Mouse (Mus musculus) myocyte (in vitro differentiated cells): Measurements from ENCODE around the gene Ghrhr.

Experiments used
- MYOG ChIP-seq, 3 experiments: IDR thresholded peaks; one replicate each; pipeline ENCODE4 v1.6.1; 2011; ENCODE audit warnings: control low read depth in 2 of 3, low read depth in 2 of 3, mild to moderate bottlenecking in 2 of 3; ENCODE audit not compliant: insufficient read length in 2 of 3, control insufficient read depth in 1 of 3, insufficient read depth in 1 of 3
- POLR2A ChIP-seq: IDR thresholded peaks from one replicate; pipeline ENCODE4 v1.6.1; 2011; ENCODE audit warnings: low read depth, mild to moderate bottlenecking, control low read depth, moderate library complexity; ENCODE audit not compliant: insufficient read length
- USF1 ChIP-seq: IDR thresholded peaks from one replicate; pipeline ENCODE4 v1.6.1; 2011; ENCODE audit warnings: low read depth, mild to moderate bottlenecking, control low read depth, moderate library complexity

- no peak for TF ChIP-seq POLR2A
- TF ChIP-seq MYOG (IDR thresholded peaks at IDR 0.05; ENCODE audit: control insufficient read depth in 1 of 3, insufficient read depth in 1 of 3, insufficient read length in 2 of 3, low read depth in 2 of 3): no peak
- no peak for TF ChIP-seq USF1
Observed at GRCm38 (mm10) chr6:55437919-55438318, 61.8 kb downstream of the Ghrhr start.
